Mouse (Mus musculus) bone marrow, adult 2 months (tissue): ENCODE measurements around the gene Lyst.

ENCODE experiments used
- CTCF ChIP-seq: fragments of 200-500 bp; IDR thresholded peaks from 2 replicates; pipeline ENCODE4 v1.5.1; 2011; ENCODE audit warnings: low read length, control low read depth; ENCODE audit not compliant: control insufficient read depth, insufficient read depth
- POLR2A ChIP-seq: fragments of 200-500 bp; IDR thresholded peaks from 2 replicates; pipeline ENCODE4 v1.6.1; 2011; ENCODE audit warnings: low read depth, mild to moderate bottlenecking, control low read depth, low read length, borderline replicate concordance; ENCODE audit not compliant: control insufficient read depth

- TF ChIP-seq CTCF (no peak), POLR2A (no peak)
Measured at GRCm38 (mm10) chr13:13567640-13568039, 22.6 kb upstream of the Lyst start.
